In the genomic region with DNA sequence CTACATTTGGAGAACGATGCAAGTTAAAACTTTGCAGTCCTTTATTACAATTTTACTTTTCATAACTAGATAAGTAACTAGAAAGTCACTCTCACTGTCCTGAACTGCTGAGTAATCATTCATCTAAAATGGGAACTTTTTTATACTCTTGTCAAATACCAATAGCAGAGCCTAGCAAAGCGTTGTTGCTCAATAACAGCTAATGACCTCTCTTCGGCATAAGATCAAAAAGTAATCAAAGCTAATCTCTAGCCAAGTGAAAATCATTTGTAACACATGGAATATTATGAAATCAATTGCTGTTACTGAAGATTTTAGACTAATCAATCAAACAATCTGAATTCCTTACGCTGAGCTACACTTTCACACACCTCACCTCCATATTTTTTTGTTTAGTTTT, we compare ENCODE assay signal across 22 mouse cellular contexts. TPM values are rescaled to one million over a fixed set of nuclear protein-coding genes. Genes with fewer than 3 reads are reported as not detected.
"Had no signal": no experiment of that assay in that cellular context is flagged by ENCODE, and none has a peak within 500 bp of the region (broad histone marks: within the 10 kb centered on the region; RNA-seq: fewer than 3 reads in every experiment).

No protein-coding gene starts in this region.

- H3K4me1 ChIP-seq: neural tube, embryonic 12.5 days; neural tube, embryonic 13.5 days; neural tube, embryonic 15.5 days; stomach, embryonic 15.5 days had no signal

- DNase-seq: retina, postnatal 1 day; right cerebral cortex, adult 18-20 months; right cerebral cortex, postnatal 14 days; right cerebral cortex, postnatal 25 days; right cerebral cortex, postnatal 4 days; spleen, adult 18-20 months; thymus, adult 18-20 months; thymus, adult 2 months; thymus, postnatal 14 days; thymus, postnatal 25 days; thymus, postnatal 36 days; thymus, postnatal 4 days had no signal

- H3K4me3 ChIP-seq: neural tube, embryonic 12.5 days; neural tube, embryonic 13.5 days; neural tube, embryonic 15.5 days; stomach, embryonic 15.5 days had no signal

- H3K9ac ChIP-seq: neural tube, embryonic 12.5 days; neural tube, embryonic 13.5 days; neural tube, embryonic 15.5 days; stomach, embryonic 15.5 days had no signal

- H3K27ac ChIP-seq: neural tube, embryonic 12.5 days; neural tube, embryonic 13.5 days; neural tube, embryonic 15.5 days; stomach, embryonic 15.5 days; stomach, postnatal 0 days had no signal

- H3K9me3 ChIP-seq: neural tube, embryonic 12.5 days; neural tube, embryonic 13.5 days; neural tube, embryonic 15.5 days; stomach, embryonic 15.5 days had no signal

- H3K36me3 ChIP-seq: neural tube, embryonic 12.5 days; neural tube, embryonic 13.5 days; neural tube, embryonic 15.5 days; stomach, embryonic 15.5 days had no signal

- H3K27me3 ChIP-seq: neural tube, embryonic 12.5 days; neural tube, embryonic 13.5 days; neural tube, embryonic 15.5 days; stomach, embryonic 15.5 days had no signal

- H3K4me2 ChIP-seq: neural tube, embryonic 12.5 days; neural tube, embryonic 13.5 days; neural tube, embryonic 15.5 days; stomach, embryonic 15.5 days had no signal

RNA-seq across cellular contexts. Expression of gene Stmnd1, which starts 24.2 kb away (rescaled TPM):
- total RNA-seq: neutrophil, adult 5-6 weeks had no signal
- polyA plus RNA-seq: neural tube, embryonic 12.5 days; neural tube, embryonic 14.5 days; small intestine, adult 2 months; spleen, adult 2 months; stomach, embryonic 14.5 days; thymus, adult 2 months had no signal
